Mouse (Mus musculus) urinary bladder, adult 18-20 months (tissue): ENCODE measurements at regions not wholly inside any gene's neighbourhood (a gene's known extent, or its start where the extent isn't known, plus 50 kb on each side); places are given as distances from the start of the nearest gene placed in this dataset.

ENCODE experiments used
- DNase-seq, 2 experiments: peaks; one replicate each; pipeline ENCODE4 v3.0.0; 2022; ENCODE audit warnings: low spot score in 2 of 2, mixed read lengths in 2 of 2

DNA sequence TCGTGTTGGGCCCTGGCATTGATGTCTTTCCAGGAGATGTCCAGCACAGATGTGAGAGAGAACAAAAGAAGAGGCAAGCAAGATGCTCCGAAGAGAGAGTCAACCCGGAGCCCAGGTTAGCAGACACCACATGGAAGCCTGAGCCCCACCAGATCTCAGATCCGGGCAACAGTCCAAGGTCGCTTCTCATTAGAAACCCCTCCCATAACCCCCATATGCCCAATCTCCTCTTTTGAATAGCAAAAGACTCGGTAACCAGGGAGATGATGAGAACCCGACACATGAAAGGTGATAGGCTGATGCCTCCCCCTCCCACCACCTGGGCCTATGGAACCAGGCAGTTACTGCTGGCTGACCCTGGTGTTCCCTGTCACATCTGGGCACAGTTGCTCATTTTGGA, 155.7 kb upstream of the Igsf21 start:
- no peak for DNase-seq

DNA sequence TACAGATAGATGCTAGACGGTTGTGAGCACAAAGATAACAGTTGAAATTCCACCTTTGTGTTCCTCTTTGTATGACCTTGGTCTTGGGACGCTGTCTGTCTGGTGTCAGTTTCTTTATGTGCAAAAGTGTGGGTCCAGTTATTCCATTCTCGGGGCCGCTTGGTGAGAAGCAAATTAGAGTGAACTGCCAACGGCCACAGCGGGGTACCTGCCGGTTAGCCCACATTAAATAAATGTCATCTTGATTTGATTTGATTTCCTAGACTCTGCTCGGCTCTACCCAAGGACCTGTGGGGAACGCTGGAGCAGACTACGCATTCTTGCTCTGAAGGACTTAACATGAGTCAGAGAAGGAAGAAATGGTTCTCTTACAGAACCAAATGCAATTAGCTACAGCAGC, 155.0 kb upstream of the Igsf21 start:
- DNase-seq, result no peak

DNA sequence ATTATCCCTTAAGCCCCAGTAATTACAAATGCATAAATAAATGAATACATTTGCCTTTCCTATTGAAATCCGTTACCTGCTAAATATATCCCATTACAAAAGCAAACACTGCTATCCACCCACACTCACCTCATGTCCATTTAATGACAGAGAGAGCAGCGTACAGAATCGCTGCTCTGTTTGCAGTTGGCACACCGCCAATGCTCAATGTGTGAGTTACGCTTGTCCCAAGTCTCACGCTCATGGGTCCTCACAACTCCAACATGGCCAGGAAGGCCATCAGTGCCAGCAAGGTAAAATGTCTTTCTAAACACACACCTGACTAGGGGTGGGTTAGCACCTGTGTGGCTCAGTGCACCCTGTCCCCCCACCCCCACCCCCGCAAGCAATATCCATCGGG, 150.0 kb upstream of the Igsf21 start:
- DNase-seq, result no peak

DNA sequence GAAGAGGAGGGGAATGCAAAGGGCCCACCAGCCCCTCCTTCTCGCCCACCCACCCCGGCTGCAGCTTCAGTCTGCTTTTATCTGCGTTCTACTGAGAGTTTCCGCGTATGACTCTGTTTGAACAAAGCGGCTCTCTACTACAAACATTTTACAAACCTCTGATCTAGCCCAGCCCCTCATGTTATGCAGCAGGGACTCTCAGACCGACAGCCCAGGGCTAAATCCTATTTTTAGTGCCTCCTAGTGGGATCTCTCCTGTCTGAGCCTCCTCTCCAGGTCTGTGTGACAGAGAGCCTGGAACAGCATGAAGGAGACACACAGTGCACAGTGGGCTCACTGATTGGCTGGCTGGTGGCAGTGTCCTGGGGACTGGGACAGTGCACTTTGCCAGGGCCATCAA, 145.7 kb upstream of the Igsf21 start:
- DNase-seq, result no peak

DNA sequence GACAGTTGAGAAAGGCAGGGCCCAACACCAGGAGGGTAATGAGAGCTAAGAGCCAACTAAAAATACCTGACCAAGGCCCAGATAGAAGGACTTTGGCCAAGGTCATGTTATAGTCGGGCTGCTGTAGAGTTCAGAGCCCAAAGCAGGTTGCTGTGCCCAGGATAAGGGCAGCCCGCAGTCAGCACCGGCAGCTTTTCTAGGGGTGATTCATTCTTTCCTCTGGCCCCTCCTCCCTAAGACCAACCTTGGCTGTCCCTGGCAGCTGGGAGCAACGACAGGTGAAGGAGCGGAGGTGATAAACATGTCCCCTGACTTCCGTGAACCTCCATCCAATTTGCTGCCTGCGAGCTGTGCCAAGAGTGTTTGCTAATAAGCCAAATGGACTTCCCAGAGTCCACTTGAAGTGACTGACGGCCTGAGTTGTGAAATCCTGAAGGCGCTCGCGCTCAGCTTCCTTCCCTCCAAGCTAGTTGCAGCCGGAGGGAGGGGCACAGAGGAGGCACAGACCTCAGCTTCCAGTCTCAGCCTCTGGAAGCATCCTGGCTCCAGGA, 144.2 kb upstream of the Igsf21 start:
- no peak for DNase-seq

DNA sequence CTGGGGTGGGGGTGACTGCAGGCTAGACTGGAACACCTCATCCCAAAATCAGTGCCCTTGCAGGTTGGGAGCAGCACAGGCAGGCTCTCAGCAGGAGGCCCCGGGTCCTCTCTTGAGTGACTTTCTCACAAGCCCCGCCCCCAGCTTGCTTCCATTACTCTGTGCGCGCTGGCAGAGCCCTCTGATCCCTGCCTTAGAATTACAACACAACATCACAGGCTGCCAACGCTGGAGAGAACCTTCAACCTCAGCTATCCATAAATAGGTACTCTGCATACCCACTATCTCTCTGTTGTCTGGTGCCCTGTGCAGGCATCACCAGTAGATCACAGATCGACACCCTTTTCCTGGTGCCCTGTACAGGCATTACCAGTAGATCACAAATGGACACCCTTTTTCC, 139.1 kb upstream of the Igsf21 start:
- no peak for DNase-seq

DNA sequence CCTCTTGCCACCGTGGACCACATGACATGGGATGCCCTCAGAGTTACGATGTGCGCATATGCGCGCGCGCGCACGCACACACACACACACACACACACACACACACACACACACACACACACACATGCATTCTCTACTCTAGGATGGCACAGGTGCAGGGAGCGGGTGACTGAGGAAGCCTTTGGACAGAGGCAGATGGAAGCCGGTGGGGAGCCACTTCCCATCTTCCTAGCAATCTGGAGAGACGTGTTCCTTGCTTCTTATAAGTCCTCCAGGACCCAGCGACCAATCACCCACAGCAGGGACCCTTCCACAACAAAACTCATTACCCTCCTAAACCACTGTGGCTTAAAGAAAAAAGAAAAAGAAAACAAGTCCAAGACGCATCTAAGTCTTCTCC, 138.6 kb upstream of the Igsf21 start:
- no peak for DNase-seq

DNA sequence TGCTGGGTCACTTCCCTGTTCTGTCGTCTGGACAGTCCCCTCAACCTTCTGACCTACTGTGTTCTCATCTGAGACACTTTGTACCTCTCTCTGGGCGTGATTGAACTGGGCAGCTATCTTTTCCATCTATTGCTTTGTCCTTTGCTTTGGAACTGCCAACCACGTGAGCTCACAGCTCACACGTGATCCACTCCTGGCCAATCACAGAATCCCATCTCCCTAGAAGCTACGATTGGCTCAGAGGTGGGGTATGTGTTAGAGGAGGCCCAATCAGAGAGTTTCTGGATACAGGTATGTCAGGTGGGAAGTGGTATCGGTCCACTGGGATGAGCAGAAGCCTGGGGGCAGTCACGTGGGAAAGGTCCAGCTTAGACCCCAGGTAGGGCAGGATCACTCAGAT, 137.0 kb upstream of the Igsf21 start:
- DNase-seq, result no peak

DNA sequence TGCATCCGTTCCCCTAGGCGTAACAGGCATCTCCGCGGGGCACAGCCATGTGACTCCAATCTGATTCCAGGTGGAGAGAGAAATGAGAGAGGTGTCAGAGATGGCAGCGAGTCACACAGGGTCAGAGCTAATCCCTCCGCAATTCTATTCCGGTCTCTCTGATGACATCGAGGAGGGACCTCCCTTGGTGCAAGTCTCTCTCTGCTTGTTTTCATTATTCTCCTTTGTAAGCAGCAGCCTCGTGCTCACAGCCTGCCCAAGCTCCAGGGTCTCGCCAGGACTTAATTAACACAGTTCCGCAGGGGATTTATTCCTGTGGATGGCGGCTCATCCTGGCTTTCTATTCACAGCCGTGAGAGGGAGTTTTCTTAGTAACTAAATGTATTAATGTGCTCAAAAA, 134.1 kb upstream of the Igsf21 start:
- DNase-seq, result no peak

DNA sequence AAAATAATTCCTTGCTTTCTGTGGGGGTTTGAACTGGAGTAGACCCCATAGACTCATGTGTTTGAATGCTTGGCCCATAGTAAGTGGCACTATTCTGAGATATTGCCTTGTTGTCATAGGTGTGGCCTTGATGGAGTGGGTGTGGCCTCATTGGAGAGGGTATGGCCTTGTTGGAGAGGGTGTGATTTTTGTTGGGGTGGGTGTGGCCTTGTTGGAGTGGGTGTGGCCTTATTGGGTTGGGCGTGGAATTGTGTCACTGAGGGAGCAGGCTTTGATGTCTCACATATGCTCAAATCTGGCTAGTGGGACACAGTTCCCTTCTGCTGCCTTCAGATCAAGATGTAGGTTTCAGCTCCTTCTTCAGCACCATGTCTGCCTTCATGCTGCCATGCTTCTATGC, 131.4 kb upstream of the Igsf21 start:
- no peak for DNase-seq

DNA sequence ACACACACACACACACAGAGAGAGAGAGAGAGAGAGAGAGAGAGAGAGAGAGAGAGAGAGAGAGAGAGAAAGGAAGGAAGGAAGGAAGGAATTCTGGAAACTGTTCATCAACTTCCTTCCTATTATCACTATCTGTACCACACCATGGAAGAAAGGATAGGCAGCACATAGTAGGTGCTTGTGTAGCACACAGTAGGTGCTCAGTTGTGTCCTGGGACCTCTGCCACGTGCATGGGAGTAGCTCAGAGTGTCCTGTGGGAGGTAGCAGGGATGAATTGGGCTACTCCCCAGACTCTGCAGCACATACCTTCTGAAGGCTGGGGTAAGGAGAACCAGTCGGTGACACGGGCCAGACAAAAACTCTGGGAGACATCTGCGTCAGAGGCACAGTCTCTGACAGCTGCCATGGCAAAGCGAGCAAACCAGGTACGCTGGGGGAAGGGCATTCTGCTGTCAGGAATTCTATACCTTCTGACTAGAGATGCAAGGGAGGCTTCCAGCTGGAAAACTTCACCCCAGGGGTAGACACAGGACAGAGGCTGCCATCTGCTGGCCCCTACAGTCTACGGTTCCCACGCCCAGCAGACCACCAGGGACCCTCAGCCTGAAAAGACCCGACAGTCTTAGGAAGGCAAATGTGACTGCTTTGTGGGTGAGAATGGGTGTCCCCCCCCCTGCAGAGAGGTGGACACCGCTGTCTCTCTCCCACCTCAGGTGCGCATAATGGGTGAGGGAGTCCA, 126.2 kb upstream of the Igsf21 start:
- no peak for DNase-seq

DNA sequence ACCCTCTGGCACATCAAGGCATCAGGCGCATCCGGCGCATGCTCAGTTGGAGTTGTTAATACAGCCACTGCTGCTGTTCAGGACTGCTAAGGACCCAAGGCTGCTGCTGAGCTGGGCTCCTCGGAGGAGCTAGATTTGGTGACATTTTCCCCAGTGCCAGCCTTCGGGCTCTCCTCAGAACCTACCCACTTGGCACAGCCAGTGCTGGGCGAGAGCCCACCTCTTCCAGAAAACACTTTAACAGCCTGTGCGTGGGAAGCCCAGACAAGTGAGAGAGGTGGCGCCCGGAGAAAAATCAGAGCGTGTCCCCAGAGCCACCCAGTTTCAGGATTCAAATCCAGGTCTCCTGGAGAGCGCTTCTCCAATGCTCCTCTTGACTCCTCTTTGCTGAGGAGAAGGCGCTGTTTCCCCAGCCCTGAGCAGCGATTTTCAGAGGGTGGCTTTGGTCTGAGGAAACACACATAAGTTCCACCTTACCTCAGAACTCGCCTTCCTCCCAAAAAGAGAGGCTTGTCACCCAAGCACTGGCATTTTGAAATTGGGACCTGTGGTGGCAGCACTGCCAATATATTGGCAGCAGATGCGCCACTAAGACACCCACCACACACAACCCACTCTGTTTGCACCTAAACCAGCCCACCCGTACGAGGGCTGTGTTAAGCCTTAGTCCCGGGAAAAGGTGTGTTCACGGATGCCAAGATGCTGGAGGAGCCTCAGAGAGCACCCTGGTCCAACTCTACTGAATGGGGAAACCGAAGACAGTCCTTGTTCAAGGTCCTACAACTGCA, 125.0 kb upstream of the Igsf21 start:
- no peak for DNase-seq

DNA sequence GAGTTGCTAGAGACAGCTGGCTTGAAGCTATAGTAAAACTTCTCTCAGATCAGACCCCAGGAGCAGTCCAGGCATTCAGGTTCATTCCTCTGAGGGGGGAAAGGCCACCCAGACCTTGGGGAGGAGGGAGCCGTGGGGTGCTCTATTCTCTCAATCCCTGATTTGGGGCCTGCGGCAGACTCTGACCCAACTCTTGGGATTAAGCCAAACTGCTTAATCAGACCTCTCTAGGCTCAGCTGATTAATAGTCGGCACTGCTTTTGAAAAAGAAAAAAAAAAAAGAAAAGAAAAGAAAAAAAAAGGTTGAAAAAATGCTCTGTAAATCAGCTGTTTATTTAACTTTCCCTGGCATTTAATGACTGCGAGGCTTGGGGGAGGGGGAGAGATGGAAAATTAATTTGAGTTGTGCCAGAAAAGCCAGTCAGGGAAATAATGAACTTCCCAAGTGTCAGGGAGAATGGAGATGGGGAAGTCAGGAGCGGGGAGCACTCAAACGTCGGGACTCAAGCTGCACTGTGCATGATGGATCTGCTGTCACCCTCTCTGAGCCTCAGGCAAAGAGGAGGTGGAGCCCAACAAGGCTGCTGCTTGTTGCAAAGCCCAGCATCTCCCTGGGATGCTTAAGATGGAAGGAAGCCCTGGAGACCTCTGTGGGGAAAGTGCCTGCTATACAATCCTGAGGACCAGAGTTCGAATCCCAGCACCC, 120.5 kb upstream of the Igsf21 start:
- no peak for DNase-seq

DNA sequence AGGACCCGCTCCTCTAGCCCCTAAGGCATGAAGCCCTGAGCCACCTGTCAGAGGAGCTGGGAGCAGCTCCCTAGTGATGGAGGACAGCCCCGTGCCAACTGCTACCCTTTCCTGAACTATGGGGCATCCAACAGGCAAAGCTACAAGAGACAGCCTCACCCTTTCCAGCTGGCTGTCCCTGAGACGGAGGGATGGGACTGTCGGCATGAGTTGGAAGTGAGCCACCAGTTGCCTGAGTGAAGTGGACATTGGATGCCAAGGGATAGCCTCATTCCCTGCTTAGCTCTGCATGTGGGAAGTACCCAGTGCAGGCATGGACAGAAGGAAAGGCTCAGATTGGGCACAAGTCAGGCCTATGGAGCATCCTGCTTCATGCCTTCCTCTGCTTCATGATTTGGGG, 112.3 kb upstream of the Igsf21 start:
- no peak for DNase-seq

DNA sequence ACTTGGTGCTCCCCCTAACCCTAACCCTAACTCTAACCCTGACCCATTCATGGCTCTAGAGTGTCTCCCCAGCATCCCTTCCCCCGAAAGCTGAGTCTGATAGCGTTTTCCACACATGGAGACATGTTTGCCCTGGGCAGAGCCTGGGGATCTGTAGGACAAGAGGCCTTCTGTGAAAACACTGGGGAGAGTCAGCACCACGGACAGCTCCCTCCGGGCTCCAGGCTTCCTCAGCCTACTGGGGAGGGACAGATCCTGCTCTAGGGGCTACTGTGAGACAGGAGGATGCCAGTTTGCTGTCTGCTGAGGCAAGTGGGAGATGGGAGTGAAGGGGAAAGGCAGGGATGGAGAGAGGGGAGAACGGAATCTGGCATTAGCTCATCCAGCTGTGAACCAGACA, 111.5 kb upstream of the Igsf21 start:
- peak; percentile 33 to 68 for DNase-seq

DNA sequence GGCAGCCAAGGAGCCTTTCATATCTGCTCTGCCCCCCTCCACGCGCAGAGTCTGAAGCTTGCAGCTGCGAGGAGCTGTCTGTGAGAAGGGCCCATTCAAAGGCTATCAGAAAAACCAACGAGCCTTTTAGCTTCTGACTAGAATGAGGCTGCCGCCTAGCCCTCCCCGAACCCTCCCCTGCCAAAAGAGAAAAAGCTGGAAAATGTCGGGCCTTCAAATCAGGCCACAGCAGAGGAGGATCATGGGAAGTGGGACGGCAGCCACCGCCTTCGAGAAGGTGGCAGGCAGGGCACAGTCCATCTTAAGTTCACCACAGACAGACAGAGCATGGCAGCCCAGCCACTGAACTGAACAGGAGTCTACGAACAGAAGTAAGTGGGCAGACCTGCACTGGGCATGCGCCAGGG, 108.6 kb upstream of the Igsf21 start:
- no peak for DNase-seq

DNA sequence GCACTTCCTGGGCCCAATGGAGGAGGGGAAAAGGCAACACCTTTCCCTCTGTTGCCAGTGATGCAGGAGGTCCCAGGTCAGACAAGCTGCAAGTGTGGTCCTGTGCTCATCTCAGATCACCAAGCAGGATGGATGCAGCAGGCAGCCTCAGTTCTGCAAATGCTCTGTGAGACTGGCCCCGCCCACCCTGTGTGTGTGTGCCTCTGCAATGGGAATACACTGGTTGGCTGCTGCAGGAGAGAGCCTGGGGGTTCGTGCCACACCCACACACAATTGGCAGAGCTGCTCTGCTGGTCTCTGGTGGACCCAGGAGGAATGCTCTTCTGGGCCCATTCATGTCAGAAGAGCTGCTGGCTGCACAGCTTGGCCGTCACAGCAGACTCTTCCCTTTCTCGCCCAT, 102.2 kb upstream of the Igsf21 start:
- no peak for DNase-seq

DNA sequence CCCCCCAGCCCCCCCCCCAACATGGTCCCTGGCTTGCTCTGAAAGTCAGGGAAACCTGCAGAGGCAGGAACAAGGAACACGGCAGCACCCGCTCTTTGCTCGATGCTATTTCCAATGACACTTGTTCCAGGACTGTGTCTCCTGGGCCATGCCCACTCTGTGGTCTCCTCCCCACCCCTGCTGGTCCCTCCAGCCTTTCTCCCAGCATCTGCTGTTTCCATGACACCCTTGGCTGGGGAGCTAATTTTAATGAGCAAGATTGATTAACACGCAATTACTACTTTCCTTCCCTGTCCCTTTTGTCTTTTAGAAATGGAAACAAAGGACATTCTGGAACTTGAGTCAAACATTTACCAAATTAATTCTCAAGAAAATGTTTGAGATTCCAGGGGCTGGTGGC, 83.6 kb upstream of the Igsf21 start:
- no peak for DNase-seq

DNA sequence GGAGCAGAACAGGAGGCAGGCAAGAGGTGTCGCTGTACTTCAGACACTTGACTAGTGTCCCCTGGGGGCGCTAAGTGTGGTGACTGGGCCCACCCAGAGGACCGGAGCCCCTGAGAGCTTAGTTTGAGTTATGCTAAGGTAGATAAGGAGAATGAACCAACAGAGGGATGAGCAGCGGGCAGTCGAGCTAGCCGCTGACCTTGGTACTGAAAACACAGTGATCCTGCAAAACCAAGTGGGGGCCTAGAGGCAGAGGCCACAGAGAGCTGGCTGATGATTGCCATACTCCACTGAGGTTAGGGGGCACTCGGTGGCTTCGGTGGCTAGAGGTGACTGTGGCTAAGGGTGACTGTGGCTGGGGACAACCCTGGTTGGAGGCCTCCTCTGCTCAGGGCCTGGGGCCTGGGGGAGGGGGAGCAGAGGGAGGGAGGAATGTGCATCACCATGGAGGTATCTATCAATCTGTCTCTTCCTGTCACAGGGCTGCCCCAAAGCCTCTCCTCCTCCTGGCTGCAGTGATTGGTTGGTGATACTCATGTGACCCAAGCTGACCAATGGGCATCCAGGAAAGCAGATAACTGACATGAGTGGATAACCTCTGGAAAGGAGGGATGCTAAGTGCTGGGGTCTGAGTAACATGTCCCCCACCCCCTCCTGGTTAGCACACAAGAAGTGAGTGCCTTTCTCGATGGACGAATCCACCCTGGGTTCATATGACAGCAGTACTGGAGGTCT, 80.3 kb upstream of the Igsf21 start:
- DNase-seq, result no peak

DNA sequence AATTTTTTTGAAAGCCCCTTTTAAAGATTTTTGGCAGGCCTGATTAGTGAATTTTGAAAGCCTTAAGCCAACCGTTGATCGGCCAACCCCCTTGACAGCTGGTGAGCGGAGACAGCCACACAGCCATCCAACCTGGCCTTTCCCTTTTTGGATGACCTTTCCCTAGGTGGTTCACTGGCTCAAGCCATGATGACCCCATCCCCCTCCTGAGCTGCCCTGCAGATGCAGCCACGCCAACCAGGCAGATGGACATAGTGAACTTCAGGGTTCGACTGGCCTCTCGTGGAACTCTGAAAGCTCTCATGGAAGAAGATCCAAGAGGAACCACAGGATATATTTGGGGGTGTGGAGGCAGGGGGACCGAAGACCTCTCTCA, 79.1 kb upstream of the Igsf21 start:
- DNase-seq, result no peak

DNA sequence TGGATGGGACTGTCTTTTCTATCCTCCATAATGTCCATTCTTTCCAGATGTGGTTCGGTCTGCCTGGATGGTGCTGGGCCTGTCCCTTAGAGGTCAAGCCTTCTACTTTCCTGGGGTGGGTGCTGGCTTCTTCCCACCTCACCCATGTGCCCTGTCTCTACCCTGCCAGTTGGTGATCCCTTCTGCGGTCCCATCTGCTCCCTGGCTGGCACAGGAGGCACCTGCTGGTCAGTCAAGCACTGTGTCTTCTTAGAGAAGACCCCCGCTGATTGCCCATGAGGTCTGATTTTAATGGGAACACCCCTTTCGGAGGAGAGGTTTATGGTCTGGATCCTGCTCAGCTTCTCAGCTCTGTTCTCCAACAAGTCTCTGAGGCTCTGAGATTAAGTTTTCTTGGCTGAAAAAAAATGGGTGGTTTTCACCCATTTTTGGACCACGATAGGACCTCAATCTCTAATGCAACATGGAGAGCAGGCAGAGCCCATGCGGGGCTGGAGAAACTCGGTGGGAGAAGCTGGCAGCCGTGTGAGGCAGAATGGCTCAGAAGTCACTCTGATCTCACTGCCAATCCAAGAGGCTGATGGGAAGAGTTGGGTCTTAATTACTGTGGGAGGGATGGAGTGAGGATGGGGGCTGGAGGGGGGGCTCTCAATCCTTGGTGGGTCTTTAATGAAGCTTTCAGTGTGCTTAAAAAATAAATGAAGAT, 78.5 kb upstream of the Igsf21 start:
- no peak for DNase-seq
